Mouse (Mus musculus) embryonic facial prominence, embryonic 13.5 days (tissue): ENCODE data around the gene Rpa2. TPM values are rescaled to one million over a fixed set of nuclear protein-coding genes. Genes with fewer than 3 reads are reported as not detected.
"Not testable (repeated sequence)": the region's sequence is repeated elsewhere in the genome, so short reads cannot be mapped to it uniquely, and the experiment has no call there.

ENCODE experiments used
- ATAC-seq: fragments of 200-750 bp; cut with Nextera tagmentation; 2 replicates; pipeline ENCODE4 v1.8.0; 2017; ENCODE audit warnings: low read depth; ENCODE audit not compliant: insufficient number of reproducible peaks, insufficient read depth, low FRiP score, low TSS enrichment
- H3K27ac ChIP-seq: fragments of 300-500 bp; sonication (generic); 2 replicates; pipeline ENCODE4 v1.5.1; 2015; ENCODE audit warnings: moderate library complexity, mild to moderate bottlenecking, inconsistent platforms
- H3K27me3 ChIP-seq: fragments of 300-500 bp; sonication (generic); 2 replicates; pipeline ENCODE4 v1.6.1; 2015; ENCODE audit warnings: mild to moderate bottlenecking, inconsistent platforms
- H3K36me3 ChIP-seq: fragments of 300-500 bp; sonication (generic); 2 replicates; pipeline ENCODE4 v1.6.1; 2015; ENCODE audit warnings: mild to moderate bottlenecking, inconsistent platforms
- H3K4me1 ChIP-seq: fragments of 300-500 bp; sonication (generic); 2 replicates; pipeline ENCODE4 v1.6.1; 2015; ENCODE audit warnings: inconsistent platforms
- H3K4me2 ChIP-seq: fragments of 300-500 bp; sonication (generic); 2 replicates; pipeline ENCODE4 v1.6.1; 2015; ENCODE audit warnings: moderate library complexity, mild to moderate bottlenecking, inconsistent platforms
- H3K4me3 ChIP-seq: fragments of 300-500 bp; sonication (generic); 2 replicates; pipeline ENCODE4 v1.5.1; 2015; ENCODE audit warnings: mild to moderate bottlenecking, inconsistent platforms
- H3K9ac ChIP-seq: fragments of 300-500 bp; sonication (generic); 2 replicates; pipeline ENCODE4 v1.6.1; 2015; ENCODE audit warnings: mild to moderate bottlenecking, inconsistent platforms
- H3K9me3 ChIP-seq: fragments of 300-500 bp; sonication (generic); 2 replicates; pipeline ENCODE4 v1.6.1; 2016; ENCODE audit warnings: inconsistent platforms
- WGBS: fragments of 180-500 bp; shearing (Covaris S2); methylation state at CpG from one replicate; pipeline ENCODE4 v1.1.7; 2015; ENCODE audit warnings: mixed read lengths; 5-methylcytosine and 5-hydroxymethylcytosine counted together
- polyA plus RNA-seq: library from polyadenylated mRNA; unstranded; fragments of >200 nt; fragmentation: Nextera tagmentation; extraction: Ambion mirVana; gene quantifications from 2 replicates; pipeline ENCODE4 v1.2.1, GENCODE M21; 2015

The Rpa2 gene
- 120 and 127 TPM in 2 replicates for polyA plus RNA-seq

GRCm38 (mm10) chr4:132767914-132768876 is at the start of gene Rpa2:
Gene Rpa2, plus strand, starts transcription at chr4:132768332.
- Histone ChIP-seq H3K4me1 (peaks cover 9% of the 10 kb centered on the region), H3K27ac (peak within 1 kb of the TSS; percentile 55; the same call in 1 of the 2 replicates), H3K4me3 (peak within 1 kb of the TSS; percentile 85), H3K27me3 (no peaks in the 10 kb centered on the region), H3K4me2 (peak within 1 kb of the TSS; percentile 75), H3K36me3 (peaks cover 32% of the 10 kb centered on the region), H3K9me3 (no peaks in the 10 kb centered on the region), H3K9ac (peak within 1 kb of the TSS; percentile 84)
- under 1% methylated on average over 71 of the region's 71 CpGs for WGBS
- ATAC-seq, result peak; percentile 94

GRCm38 (mm10) chr4:132728233-132728632 is 39.9 kb upstream of the Rpa2 start:
- WGBS, result 85% methylated on average over 8 of the region's 8 CpGs
- Histone ChIP-seq H3K27ac (no peak overlapping the region), H3K36me3 (peaks cover 34% of the 10 kb centered on the region), H3K9ac (no peak overlapping the region), H3K27me3 (no peaks in the 10 kb centered on the region), H3K9me3 (no peaks in the 10 kb centered on the region), H3K4me3 (no peak overlapping the region), H3K4me1 (peaks cover 12% of the 10 kb centered on the region), H3K4me2 (no peak overlapping the region)
- ATAC-seq, result no peak

DNA sequence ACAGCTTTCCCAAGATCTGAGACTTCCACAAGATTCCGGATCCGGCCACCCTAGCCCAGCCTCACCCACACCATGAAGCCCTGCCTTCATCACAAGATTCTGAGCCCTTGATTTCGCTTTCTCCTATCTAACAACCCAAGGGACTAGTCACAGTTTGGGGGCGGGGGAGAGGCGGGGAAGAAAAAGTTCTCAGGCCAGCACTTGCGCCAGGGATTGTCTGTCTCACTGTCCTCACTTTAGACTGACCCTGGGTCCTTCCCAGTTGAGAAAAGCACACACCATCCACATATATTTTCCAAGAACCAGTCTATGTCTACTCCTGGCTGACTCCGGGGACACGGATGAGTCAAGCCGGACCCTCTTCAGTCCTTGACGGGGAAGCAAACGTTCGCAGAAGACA is 36.5 kb upstream of the Rpa2 start:
- no peaks in the 10 kb centered on the region for H3K9me3 ChIP-seq
- H3K27ac ChIP-seq, result peak overlapping the region; percentile 22; the same call in 1 of the 2 replicates
- H3K9ac ChIP-seq, result peak overlapping the region; percentile 76
- ATAC-seq, result no peak
- H3K4me1 ChIP-seq, result peaks cover 12% of the 10 kb centered on the region
- H3K36me3 ChIP-seq, result peaks cover 14% of the 10 kb centered on the region
- peak overlapping the region; percentile 89 for H3K4me2 ChIP-seq
- peak overlapping the region; percentile 65 for H3K4me3 ChIP-seq
- WGBS, result 47% methylated on average over 12 of the region's 12 CpGs
- H3K27me3 ChIP-seq, result no peaks in the 10 kb centered on the region

GRCm38 (mm10) chr4:132732148-132732684 is 35.9 kb upstream of the Rpa2 start, which contains the start of gene Xkr8:
Gene Xkr8, minus strand, starts transcription at chr4:132732546.
- H3K4me1 ChIP-seq, result peaks cover 12% of the 10 kb centered on the region
- 2% methylated on average over 34 of the region's 34 CpGs for WGBS
- peak within 1 kb of the TSS; percentile 89 for H3K4me2 ChIP-seq
- peak within 1 kb of the TSS; percentile 65 for H3K4me3 ChIP-seq
- no peaks in the 10 kb centered on the region for H3K9me3 ChIP-seq
- peak within 1 kb of the TSS; percentile 22; the same call in 1 of the 2 replicates for H3K27ac ChIP-seq
- peak; percentile 88 for ATAC-seq
- peak within 1 kb of the TSS; percentile 76 for H3K9ac ChIP-seq
- no peaks in the 10 kb centered on the region for H3K27me3 ChIP-seq
- H3K36me3 ChIP-seq, result peaks cover 11% of the 10 kb centered on the region

- Histone ChIP-seq H3K36me3 (peaks cover 1% of the 10 kb centered on the region; the same call in 1 of the 2 replicates), H3K9me3 (no peaks in the 10 kb centered on the region), H3K4me2 (no peak overlapping the region), H3K4me3 (no peak overlapping the region), H3K9ac (no peak overlapping the region), H3K27ac (no peak overlapping the region), H3K4me1 (peaks cover 12% of the 10 kb centered on the region), H3K27me3 (no peaks in the 10 kb centered on the region)
- WGBS, result 94% methylated on average over 25 of the region's 25 CpGs
- no peak for ATAC-seq
Observed at GRCm38 (mm10) chr4:132733071-132733770, 34.9 kb upstream of the Rpa2 start.

DNA sequence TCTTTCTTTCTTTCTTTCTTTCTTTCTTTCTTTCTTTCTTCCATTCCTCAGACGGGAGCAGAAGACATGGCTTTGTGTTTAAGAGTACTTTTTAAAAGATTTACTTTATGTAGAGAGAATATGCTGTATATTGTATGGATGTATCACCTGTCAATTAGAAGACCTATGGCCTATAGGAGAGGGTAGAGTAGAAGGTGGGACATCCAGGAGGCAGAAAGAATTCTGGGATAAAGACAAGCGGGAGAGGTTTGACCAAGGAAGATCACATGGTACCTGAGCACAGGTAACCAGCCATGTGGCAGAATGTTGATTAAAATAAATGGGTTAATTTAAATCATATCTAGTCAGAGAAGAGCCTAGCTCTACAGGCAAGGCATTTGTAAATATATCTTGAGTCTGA is 33.4 kb upstream of the Rpa2 start:
- Histone ChIP-seq H3K36me3 (no peaks in the 10 kb centered on the region), H3K4me2 (no peak overlapping the region), H3K9me3 (no peaks in the 10 kb centered on the region), H3K27me3 (no peaks in the 10 kb centered on the region), H3K4me1 (peaks cover 12% of the 10 kb centered on the region), H3K4me3 (no peak overlapping the region), H3K27ac (no peak overlapping the region), H3K9ac (no peak overlapping the region)
- no peak for ATAC-seq
- WGBS, result 97% methylated on average over 2 of the region's 2 CpGs

GRCm38 (mm10) chr4:132735389-132735788 is 32.7 kb upstream of the Rpa2 start:
- no peaks in the 10 kb centered on the region for H3K9me3 ChIP-seq
- H3K27ac ChIP-seq, result no peak overlapping the region
- H3K36me3 ChIP-seq, result no peaks in the 10 kb centered on the region
- no peaks in the 10 kb centered on the region for H3K27me3 ChIP-seq
- ATAC-seq, result no peak
- H3K4me2 ChIP-seq, result no peak overlapping the region
- WGBS, result 81% methylated on average over 2 of the region's 2 CpGs
- H3K4me1 ChIP-seq, result peaks cover 12% of the 10 kb centered on the region
- no peak overlapping the region for H3K4me3 ChIP-seq
- H3K9ac ChIP-seq, result no peak overlapping the region

GRCm38 (mm10) chr4:132735894-132736293 is 32.2 kb upstream of the Rpa2 start:
- H3K4me3 ChIP-seq, result no peak overlapping the region
- 46% methylated on average over 3 of the region's 3 CpGs for WGBS
- ATAC-seq, result no peak
- H3K4me1 ChIP-seq, result peaks cover 12% of the 10 kb centered on the region
- H3K9me3 ChIP-seq, result no peaks in the 10 kb centered on the region
- no peak overlapping the region for H3K27ac ChIP-seq
- no peak overlapping the region for H3K9ac ChIP-seq
- no peaks in the 10 kb centered on the region for H3K27me3 ChIP-seq
- H3K36me3 ChIP-seq, result no peaks in the 10 kb centered on the region
- H3K4me2 ChIP-seq, result no peak overlapping the region

- not testable (repeated sequence) for H3K27me3 ChIP-seq, H3K9ac ChIP-seq, H3K4me1 ChIP-seq, H3K4me3 ChIP-seq, H3K36me3 ChIP-seq, H3K4me2 ChIP-seq, H3K9me3 ChIP-seq, H3K27ac ChIP-seq, ATAC-seq
- 88% methylated on average over 9 of the region's 9 CpGs for WGBS
Observed at GRCm38 (mm10) chr4:132737154-132737553, 31.0 kb upstream of the Rpa2 start.

- 89% methylated on average over 7 of the region's 7 CpGs for WGBS
- Histone ChIP-seq H3K27me3 (no peaks in the 10 kb centered on the region), H3K36me3 (no peaks in the 10 kb centered on the region)
Observed at GRCm38 (mm10) chr4:132741491-132741890, 26.6 kb upstream of the Rpa2 start.

More at GRCm38 (mm10) chr4:132741491-132741890, 26.6 kb upstream of the Rpa2 start:
- H3K27ac ChIP-seq, result no peak overlapping the region
- H3K9ac ChIP-seq, result no peak overlapping the region
- H3K9me3 ChIP-seq, result no peaks in the 10 kb centered on the region
- no peak overlapping the region for H3K4me3 ChIP-seq
- no peak overlapping the region for H3K4me2 ChIP-seq
- H3K4me1 ChIP-seq, result no peaks in the 10 kb centered on the region
- no peak for ATAC-seq
